Mouse (Mus musculus): ENCODE results near the gene Aqp1. TPM values are rescaled to one million over a fixed set of nuclear protein-coding genes. Genes with fewer than 3 reads are reported as not detected.

Gene Aqp1
- polyA plus RNA-seq, 1 experiment from 2014 or later, result 0.76 TPM

GRCm38 (mm10) chr6:55337242-55337641, 1.0 kb downstream of the Aqp1 start:
- H3K4me3 ChIP-seq, result no peak overlapping the region
- no peak overlapping the region; the same call in 1 of the 2 replicates for H3K27ac ChIP-seq (replicated peaks)
- H3K36me3 ChIP-seq (replicated peaks), result no peaks in the 10 kb centered on the region
- peaks cover 3% of the 10 kb centered on the region; the same call in 1 of the 2 replicates for H3K27me3 ChIP-seq (replicated peaks; ENCODE audit: low read depth, poor library complexity, severe bottlenecking)
- H3K9me3 ChIP-seq, result no peaks in the 10 kb centered on the region
- 81% methylated on average over 5 of the region's 5 CpGs for WGBS
- peaks cover 72% of the 10 kb centered on the region for H3K4me1 ChIP-seq
- no peak for DNase-seq (ENCODE audit: low spot score)

DNA sequence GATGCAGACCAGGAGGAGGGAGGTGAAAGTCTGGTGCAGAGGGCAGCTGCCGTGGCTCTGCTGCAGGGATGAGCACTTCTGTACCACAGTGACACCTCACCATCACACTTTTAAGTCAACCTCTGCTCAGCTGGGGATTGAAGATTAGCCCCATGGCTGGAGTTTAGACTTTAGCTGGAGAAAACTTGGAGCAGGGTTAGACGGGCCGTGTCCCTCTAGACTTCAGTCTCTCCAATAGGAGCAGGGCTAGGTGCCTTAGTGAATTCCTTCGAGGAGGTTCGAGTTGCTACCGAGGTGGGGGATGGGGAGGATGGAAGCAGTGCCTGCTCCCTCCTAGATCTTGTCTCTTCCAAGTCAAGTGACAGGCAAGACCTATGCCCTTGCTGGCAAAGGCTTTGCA, 1.8 kb downstream of the Aqp1 start:
- Histone ChIP-seq H3K4me3 (no peak overlapping the region), H3K27ac (replicated peaks) (peak overlapping the region; percentile 14; the same call in 1 of the 2 replicates), H3K4me1 (peaks cover 71% of the 10 kb centered on the region), H3K9me3 (no peaks in the 10 kb centered on the region), H3K27me3 (replicated peaks; ENCODE audit: low read depth, poor library complexity, severe bottlenecking) (peaks cover 3% of the 10 kb centered on the region; the same call in 1 of the 2 replicates), H3K36me3 (replicated peaks) (no peaks in the 10 kb centered on the region)
- DNase-seq (ENCODE audit: low spot score), result no peak
- 46% methylated on average over 6 of the region's 6 CpGs for WGBS

GRCm38 (mm10) chr6:55338934-55339825, 2.9 kb downstream of the Aqp1 start:
- H3K4me1 ChIP-seq, result peaks cover 66% of the 10 kb centered on the region
- peaks cover 3% of the 10 kb centered on the region; the same call in 1 of the 2 replicates for H3K27me3 ChIP-seq (replicated peaks; ENCODE audit: low read depth, poor library complexity, severe bottlenecking)
- no peaks in the 10 kb centered on the region for H3K36me3 ChIP-seq (replicated peaks)
- H3K27ac ChIP-seq (replicated peaks), result no peak overlapping the region
- no peaks in the 10 kb centered on the region for H3K9me3 ChIP-seq
- DNase-seq (ENCODE audit: low spot score), result no peak
- H3K4me3 ChIP-seq, result no peak overlapping the region
- WGBS, result 76% methylated on average over 9 of the region's 9 CpGs

GRCm38 (mm10) chr6:55341688-55342087, 5.5 kb downstream of the Aqp1 start:
- no peaks in the 10 kb centered on the region for H3K36me3 ChIP-seq (replicated peaks)
- DNase-seq (ENCODE audit: low spot score), result no peak
- WGBS, result 35% methylated on average over 5 of the region's 5 CpGs
- peaks cover 3% of the 10 kb centered on the region; the same call in 1 of the 2 replicates for H3K27me3 ChIP-seq (replicated peaks; ENCODE audit: low read depth, poor library complexity, severe bottlenecking)
- H3K27ac ChIP-seq (replicated peaks), result no peak overlapping the region
- H3K4me1 ChIP-seq, result peaks cover 46% of the 10 kb centered on the region
- no peaks in the 10 kb centered on the region for H3K9me3 ChIP-seq
- no peak overlapping the region for H3K4me3 ChIP-seq

GRCm38 (mm10) chr6:55342328-55342727, 6.1 kb downstream of the Aqp1 start:
- Histone ChIP-seq H3K9me3 (no peaks in the 10 kb centered on the region), H3K4me1 (peaks cover 42% of the 10 kb centered on the region), H3K27me3 (replicated peaks; ENCODE audit: low read depth, poor library complexity, severe bottlenecking) (0 out of 2 replicates have a peak, but pooled peaks cover 3% of the 10 kb centered on the region), H3K27ac (replicated peaks) (peak overlapping the region; percentile 19; the same call in 1 of the 2 replicates), H3K36me3 (replicated peaks) (no peaks in the 10 kb centered on the region), H3K4me3 (no peak overlapping the region)
- WGBS, result 84% methylated on average over 9 of the region's 9 CpGs
- DNase-seq (ENCODE audit: low spot score), result no peak

- no peaks in the 10 kb centered on the region for H3K36me3 ChIP-seq (replicated peaks)
- no peak for DNase-seq (ENCODE audit: low spot score)
- no peak overlapping the region for H3K4me3 ChIP-seq
- H3K9me3 ChIP-seq, result no peaks in the 10 kb centered on the region
- no peaks in the 10 kb centered on the region for H3K27me3 ChIP-seq (replicated peaks; ENCODE audit: low read depth, poor library complexity, severe bottlenecking)
- peaks cover 31% of the 10 kb centered on the region for H3K4me1 ChIP-seq
- no peak overlapping the region; the same call in 1 of the 2 replicates for H3K27ac ChIP-seq (replicated peaks)
- 89% methylated on average over 10 of the region's 10 CpGs for WGBS
Measured at GRCm38 (mm10) chr6:55343446-55343845, 7.2 kb downstream of the Aqp1 start.

DNA sequence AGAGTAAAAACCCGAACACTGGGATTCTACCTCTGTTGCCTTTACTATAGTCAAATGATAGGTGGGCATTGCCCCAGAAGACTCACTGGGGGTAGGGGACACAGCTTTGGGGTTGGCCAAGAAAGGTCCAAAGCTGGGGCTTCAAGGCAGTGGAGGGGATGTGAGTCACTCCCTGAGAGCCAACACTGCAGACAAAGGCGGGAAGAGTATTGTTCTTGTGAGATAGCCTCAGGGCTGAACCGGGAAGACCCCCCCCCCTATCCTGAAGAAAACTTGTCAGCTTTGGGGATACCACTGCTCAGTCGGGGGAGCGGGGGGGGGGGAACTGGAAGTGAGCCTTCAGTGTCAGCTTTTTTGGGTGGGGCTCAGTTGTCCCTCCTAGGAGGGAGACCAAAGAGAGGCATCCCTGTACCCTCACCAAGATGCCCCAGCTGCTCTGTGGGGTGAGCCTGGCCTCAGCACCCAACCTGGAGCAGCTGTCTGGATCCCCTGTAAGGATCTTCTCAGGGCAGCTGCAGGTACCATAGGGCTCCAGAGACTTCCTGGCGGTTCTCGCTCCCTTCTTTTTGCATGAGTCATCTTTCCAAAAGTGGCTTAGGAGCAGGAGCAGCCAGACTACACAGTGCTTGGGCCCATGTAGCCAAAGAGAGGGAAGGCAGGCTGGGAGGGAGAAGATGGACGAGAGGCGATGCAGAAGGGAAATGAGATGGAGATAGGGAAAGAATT, 8.2 kb downstream of the Aqp1 start:
- no peak for DNase-seq (ENCODE audit: low spot score)
- no peak overlapping the region for H3K4me3 ChIP-seq
- no peak overlapping the region for H3K27ac ChIP-seq (replicated peaks)
- peaks cover 23% of the 10 kb centered on the region for H3K4me1 ChIP-seq
- no peaks in the 10 kb centered on the region for H3K36me3 ChIP-seq (replicated peaks)
- WGBS, result 85% methylated on average over 9 of the region's 9 CpGs
- no peaks in the 10 kb centered on the region for H3K27me3 ChIP-seq (replicated peaks; ENCODE audit: low read depth, poor library complexity, severe bottlenecking)
- H3K9me3 ChIP-seq, result no peaks in the 10 kb centered on the region

DNA sequence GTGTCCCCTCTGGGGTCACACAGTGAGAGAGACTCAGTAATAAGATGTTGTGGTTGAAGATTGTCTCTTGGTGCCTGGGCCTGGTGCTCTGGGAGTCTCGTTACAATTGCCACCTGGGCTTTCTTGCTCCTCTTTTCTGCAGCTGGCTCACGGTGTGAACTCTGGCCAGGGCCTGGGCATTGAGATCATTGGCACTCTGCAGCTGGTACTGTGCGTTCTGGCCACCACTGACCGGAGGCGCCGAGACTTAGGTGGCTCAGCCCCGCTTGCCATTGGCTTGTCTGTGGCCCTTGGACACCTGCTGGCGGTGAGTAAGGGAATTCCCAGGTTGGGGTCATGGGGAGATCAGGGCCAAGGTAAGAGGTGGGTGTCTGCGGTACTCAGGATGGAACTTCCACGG, 9.0 kb downstream of the Aqp1 start:
- DNase-seq (ENCODE audit: low spot score), result no peak
- Histone ChIP-seq H3K9me3 (peaks cover 4% of the 10 kb centered on the region; the same call in 1 of the 2 replicates), H3K4me3 (no peak overlapping the region), H3K27ac (replicated peaks) (no peak overlapping the region), H3K4me1 (peaks cover 19% of the 10 kb centered on the region), H3K27me3 (replicated peaks; ENCODE audit: low read depth, poor library complexity, severe bottlenecking) (no peaks in the 10 kb centered on the region), H3K36me3 (replicated peaks) (no peaks in the 10 kb centered on the region)
- 91% methylated on average over 10 of the region's 10 CpGs for WGBS

- Histone ChIP-seq H3K27ac (replicated peaks) (no peak overlapping the region), H3K4me3 (no peak overlapping the region), H3K9me3 (peaks cover 4% of the 10 kb centered on the region; the same call in 1 of the 2 replicates), H3K4me1 (peaks cover 8% of the 10 kb centered on the region), H3K36me3 (replicated peaks) (no peaks in the 10 kb centered on the region), H3K27me3 (replicated peaks; ENCODE audit: low read depth, poor library complexity, severe bottlenecking) (no peaks in the 10 kb centered on the region)
- no peak for DNase-seq (ENCODE audit: low spot score)
- 91% methylated on average over 7 of the region's 7 CpGs for WGBS
Measured at GRCm38 (mm10) chr6:55346491-55346890, 10.3 kb downstream of the Aqp1 start.

DNA sequence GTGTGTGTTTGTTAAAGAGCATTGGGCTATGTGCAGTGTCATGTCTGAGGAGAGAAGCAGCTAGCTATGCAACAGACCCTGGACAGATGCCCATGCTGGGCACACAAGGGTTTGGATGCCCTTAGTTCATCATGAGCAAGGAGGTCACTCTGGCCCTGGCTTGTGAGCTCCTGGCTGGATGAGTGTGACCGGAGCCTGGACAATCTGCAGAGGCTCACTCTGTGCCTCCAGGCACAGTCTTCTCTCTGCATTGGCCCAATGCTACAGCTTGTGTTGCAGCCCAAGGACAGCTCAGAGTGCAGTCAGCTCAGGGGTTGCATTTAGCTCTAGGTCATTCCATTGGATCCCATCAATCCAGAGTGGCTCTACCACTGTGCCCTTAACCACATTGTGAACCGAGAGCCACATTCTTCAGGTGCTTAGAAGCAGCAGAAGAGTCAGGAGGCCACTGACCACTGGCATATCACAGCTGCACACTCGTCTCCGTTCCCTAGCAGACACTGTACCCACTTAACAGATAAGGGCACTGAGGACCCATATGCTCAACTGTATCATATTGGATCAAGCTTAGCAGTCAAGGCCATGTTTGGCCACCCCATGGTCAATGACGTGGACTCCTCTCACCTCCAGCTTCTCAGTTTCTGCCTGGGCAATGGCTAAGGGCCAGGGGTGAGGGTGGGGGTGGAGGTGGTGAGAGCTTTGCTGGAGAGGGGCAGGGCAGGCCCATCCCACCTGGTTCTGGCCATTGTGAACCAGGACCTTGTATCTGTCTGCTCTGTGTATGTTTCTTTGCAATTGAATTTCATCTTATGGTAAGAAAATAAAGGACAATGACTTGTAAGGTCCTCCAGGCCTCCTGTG, 11.7 kb downstream of the Aqp1 start:
- Histone ChIP-seq H3K9me3 (peaks cover 4% of the 10 kb centered on the region; the same call in 1 of the 2 replicates), H3K27me3 (replicated peaks; ENCODE audit: low read depth, poor library complexity, severe bottlenecking) (no peaks in the 10 kb centered on the region), H3K27ac (replicated peaks) (no peak overlapping the region), H3K36me3 (replicated peaks) (no peaks in the 10 kb centered on the region), H3K4me3 (no peak overlapping the region), H3K4me1 (no peaks in the 10 kb centered on the region)
- 81% methylated on average over 5 of the region's 5 CpGs for WGBS
- DNase-seq (ENCODE audit: low spot score), result no peak

DNA sequence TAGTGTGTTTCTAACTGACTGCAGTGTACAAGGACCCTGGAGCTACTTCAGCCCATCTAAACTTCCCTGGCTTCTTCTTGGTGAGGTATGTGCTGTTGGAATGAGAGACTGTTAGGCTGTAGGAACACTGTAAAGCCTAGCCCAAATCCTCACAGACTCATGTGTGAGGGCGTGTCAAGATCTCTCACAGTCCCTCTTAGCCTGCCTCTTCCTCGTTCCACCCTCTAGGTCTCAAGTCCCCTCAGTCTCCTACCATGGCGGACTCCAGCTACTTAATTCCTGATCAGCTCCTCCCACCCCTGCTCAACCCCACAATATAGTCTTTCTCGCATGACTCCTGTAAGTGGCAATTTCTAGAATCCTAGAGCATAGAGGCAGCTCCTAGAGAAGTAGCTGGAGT, 13.0 kb downstream of the Aqp1 start:
- H3K4me3 ChIP-seq, result no peak overlapping the region
- no peak overlapping the region for H3K27ac ChIP-seq (replicated peaks)
- no peak for DNase-seq (ENCODE audit: low spot score)
- WGBS, result 83% methylated on average over 4 of the region's 4 CpGs
- no peaks in the 10 kb centered on the region for H3K27me3 ChIP-seq (replicated peaks; ENCODE audit: low read depth, poor library complexity, severe bottlenecking)
- H3K9me3 ChIP-seq, result peaks cover 4% of the 10 kb centered on the region; the same call in 1 of the 2 replicates
- H3K4me1 ChIP-seq, result no peaks in the 10 kb centered on the region
- no peaks in the 10 kb centered on the region for H3K36me3 ChIP-seq (replicated peaks)
